Mouse (Mus musculus) heart, embryonic 16.5 days (tissue): ENCODE measurements around the gene Ddx27. TPM values are rescaled to one million over a fixed set of nuclear protein-coding genes. Genes with fewer than 3 reads are reported as not detected.

Experiments used
- ATAC-seq: fragments of 200-750 bp; cut with Nextera tagmentation; replicated peaks from 2 replicates; pipeline ENCODE4 v1.8.0; 2017; ENCODE audit warnings: moderate number of reproducible peaks; ENCODE audit not compliant: insufficient read depth, low FRiP score; ENCODE audit errors: extremely low read depth
- H3K27ac ChIP-seq: fragments of 300-500 bp; sonication (generic); 2 replicates; pipeline ENCODE4 v1.5.1; 2014; ENCODE audit warnings: mild to moderate bottlenecking, low read length, control low read depth, moderate library complexity
- H3K27me3 ChIP-seq: fragments of 300-500 bp; sonication (generic); 2 replicates; pipeline ENCODE4 v1.6.1; 2014; ENCODE audit warnings: low read length, mixed read lengths; ENCODE audit not compliant: control insufficient read depth, insufficient read depth
- H3K36me3 ChIP-seq: fragments of 300-500 bp; sonication (generic); 2 replicates; pipeline ENCODE4 v1.6.1; 2014; ENCODE audit not compliant: control insufficient read depth, insufficient read depth
- H3K4me1 ChIP-seq: fragments of 300-500 bp; sonication (generic); 2 replicates; pipeline ENCODE4 v1.6.1; 2014; ENCODE audit warnings: low read length, mixed read lengths; ENCODE audit not compliant: control insufficient read depth, insufficient read depth
- H3K4me2 ChIP-seq: fragments of 300-500 bp; sonication (generic); 2 replicates; pipeline ENCODE4 v1.6.1; 2014; ENCODE audit warnings: low read depth, mild to moderate bottlenecking, control low read depth, low read length
- H3K4me3 ChIP-seq: fragments of 300-500 bp; sonication (generic); 2 replicates; pipeline ENCODE4 v1.5.1; 2014; ENCODE audit warnings: mild to moderate bottlenecking, control low read depth, low read length
- H3K9ac ChIP-seq: fragments of 300-500 bp; sonication (generic); 2 replicates; pipeline ENCODE4 v1.6.1; 2014; ENCODE audit warnings: low read length, control low read depth
- H3K9me3 ChIP-seq: fragments of 300-500 bp; sonication (generic); replicated peaks from 2 replicates; pipeline ENCODE4 v1.6.1; 2016; ENCODE audit warnings: low read length; ENCODE audit not compliant: control insufficient read depth
- WGBS: fragments of 180-500 bp; shearing (Covaris S2); extraction: QIAGEN DNeasy Blood & Tissue Kit; methylation state at CpG from one replicate; pipeline ENCODE4 v1.1.7; 2014; 5-methylcytosine and 5-hydroxymethylcytosine counted together
- polyA plus RNA-seq: library from polyadenylated mRNA; unstranded; fragments of >200 nt; fragmentation: Nextera tagmentation; extraction: Ambion mirVana; gene quantifications from 2 replicates; pipeline ENCODE4 v1.2.1, GENCODE M21; 2015

The Ddx27 gene
- polyA plus RNA-seq, 1 experiment from 2014 or later: 33.0 TPM

DNA sequence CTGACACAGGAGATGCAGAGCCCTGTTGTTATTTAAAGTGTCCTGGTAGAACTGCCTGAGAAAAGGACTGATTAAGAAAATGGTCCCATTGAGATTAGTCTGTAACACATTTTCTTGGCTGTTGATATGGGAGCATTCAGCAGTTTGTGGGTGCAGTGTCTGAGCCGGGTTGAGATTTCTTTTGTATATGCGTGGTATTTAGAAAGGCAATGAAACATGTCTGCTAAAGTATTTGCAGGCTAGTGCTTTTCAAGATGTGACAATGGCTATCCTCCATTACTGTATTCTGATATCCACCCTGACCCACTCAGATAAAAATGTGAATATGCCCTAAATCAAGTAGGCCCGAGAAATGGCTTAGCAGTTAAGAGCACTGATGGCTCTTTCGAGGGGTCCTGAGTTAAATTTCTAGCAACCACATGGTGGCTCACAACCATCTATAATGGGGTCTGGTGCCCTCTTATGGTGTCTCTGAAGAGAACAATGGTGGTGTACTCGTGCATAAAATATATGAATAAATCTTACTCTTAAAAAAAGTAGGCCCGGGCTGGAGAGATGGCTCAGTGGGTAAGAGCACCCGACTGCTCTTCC is 49.0 kb downstream of the Ddx27 start:
- Histone ChIP-seq H3K9ac (peak overlapping the region; percentile 92), H3K9me3 (no peaks in the 10 kb centered on the region), H3K4me2 (peak overlapping the region; percentile 76), H3K36me3 (peaks cover 21% of the 10 kb centered on the region), H3K27me3 (no peaks in the 10 kb centered on the region), H3K27ac (peak overlapping the region; percentile 96), H3K4me1 (peaks cover 30% of the 10 kb centered on the region), H3K4me3 (peak overlapping the region; percentile 93)
- WGBS: 4% methylated on average over 7 of the region's 7 CpGs
- no peak for ATAC-seq

DNA sequence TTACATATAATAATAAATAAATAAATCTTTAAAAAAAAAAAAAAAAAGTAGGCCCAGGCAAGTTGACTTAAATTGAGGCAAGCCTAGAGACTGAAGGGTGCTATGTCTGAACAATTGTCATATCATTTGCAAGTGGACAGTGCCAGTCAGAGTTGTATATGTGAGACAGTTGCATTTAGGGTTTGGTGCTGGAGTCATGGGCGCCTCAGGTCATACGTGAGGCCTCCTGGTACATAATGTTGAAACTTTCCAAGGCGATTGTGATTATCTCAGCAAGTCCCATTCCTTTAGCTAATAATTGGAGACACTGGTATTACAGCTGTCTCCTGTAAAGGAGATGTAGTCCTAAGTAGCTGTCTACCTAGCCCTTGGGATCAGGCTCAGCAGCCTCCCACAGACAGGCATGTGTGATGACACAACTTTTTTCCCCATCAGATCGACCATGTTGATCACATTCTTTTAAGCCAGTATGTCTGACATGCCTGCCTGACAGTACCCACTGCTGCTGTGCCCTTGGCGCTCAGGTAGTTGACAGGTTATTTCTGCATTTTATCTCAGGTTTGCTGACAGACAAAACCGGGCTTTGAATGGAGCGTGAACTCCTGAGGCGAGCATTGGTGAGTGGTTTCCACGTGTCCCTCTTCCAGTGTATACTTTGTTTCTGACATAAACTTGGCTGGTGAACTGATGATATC is 49.8 kb downstream of the Ddx27 start:
- 29% methylated on average over 9 of the region's 9 CpGs for WGBS
- peak overlapping the region; percentile 76 for H3K4me2 ChIP-seq
- H3K4me3 ChIP-seq: peak overlapping the region; percentile 93
- ATAC-seq: no peak
- no peaks in the 10 kb centered on the region for H3K9me3 ChIP-seq
- peak overlapping the region; percentile 92 for H3K9ac ChIP-seq
- H3K27ac ChIP-seq: 0 out of 2 replicates have a peak overlapping the region, but pooled peaks have one; percentile 28
- H3K36me3 ChIP-seq: peaks cover 19% of the 10 kb centered on the region
- peaks cover 27% of the 10 kb centered on the region for H3K4me1 ChIP-seq
- no peaks in the 10 kb centered on the region for H3K27me3 ChIP-seq

DNA sequence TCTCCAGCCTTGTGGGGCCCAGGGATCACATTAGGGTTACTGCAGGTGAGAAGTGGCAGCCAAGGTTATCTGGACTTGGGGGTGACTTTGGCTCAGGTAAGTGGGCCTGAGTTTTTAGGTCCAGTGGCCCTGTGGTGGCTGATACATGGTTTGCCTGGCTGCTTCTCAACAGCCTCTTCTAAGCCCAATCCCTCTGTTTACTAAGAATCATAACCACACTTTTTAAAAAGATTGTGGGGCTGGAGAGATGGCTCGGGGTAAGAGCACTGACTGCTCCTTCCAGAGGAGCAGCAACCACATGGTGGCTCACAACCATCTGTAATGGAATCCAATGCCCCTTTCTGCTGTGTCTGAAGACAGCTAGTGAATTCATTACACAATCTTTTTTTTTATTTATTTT is 51.0 kb downstream of the Ddx27 start:
- Histone ChIP-seq H3K4me1 (peaks cover 21% of the 10 kb centered on the region), H3K36me3 (peaks cover 19% of the 10 kb centered on the region), H3K27me3 (no peaks in the 10 kb centered on the region), H3K4me2 (no peak overlapping the region), H3K27ac (no peak overlapping the region), H3K4me3 (no peak overlapping the region), H3K9me3 (no peaks in the 10 kb centered on the region), H3K9ac (no peak overlapping the region)
- no peak for ATAC-seq
- 70% methylated on average over 1 of the region's 1 CpGs for WGBS

DNA sequence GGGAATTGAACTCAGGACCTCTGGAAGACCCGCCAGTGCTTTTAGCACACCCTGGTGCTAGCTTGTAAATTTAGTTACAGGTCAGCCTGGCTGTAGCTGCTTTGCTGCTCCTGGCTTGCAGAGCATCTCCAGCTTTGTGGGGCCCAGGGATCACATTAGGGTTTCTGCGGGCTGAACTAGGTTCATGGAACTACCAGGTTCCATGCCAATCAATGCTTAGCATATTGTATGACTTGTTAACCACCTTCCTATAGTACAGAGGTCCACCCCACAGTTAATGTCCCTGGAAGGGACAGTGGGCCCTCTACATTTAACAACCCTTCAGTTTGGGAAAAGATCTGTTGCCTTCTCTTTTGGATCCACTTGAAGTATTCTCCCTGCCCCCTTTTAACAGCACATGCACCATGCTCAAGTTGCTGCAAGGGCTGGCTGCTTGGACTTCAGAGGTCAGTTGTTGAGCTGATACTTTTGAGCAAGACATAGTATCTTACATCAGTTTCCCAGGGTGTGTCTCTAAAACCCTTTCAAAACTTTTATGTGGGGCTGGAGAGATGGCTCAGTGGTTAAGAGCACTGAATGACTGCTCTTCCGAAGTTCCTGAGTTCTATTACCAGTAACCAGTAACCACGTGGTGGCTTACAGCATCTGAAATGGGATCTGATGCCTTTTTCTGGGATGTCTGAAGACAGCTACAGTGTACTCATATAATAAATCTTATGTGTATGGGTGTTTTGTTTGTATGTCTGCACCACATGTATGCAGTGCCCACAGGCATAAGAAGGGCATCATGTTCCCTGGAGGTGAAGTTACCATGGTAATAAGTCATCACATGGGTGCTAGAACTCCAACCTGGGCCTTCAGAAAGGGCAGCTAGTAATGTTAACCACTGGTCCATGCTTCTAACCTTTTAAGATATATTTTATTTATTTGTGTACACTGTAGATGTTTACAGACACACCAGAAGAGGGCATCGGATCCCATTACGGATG is 51.8 kb downstream of the Ddx27 start:
- Histone ChIP-seq H3K4me2 (no peak overlapping the region), H3K27ac (no peak overlapping the region), H3K9me3 (no peaks in the 10 kb centered on the region), H3K9ac (no peak overlapping the region), H3K4me3 (no peak overlapping the region), H3K36me3 (peaks cover 19% of the 10 kb centered on the region), H3K27me3 (no peaks in the 10 kb centered on the region), H3K4me1 (peaks cover 15% of the 10 kb centered on the region)
- WGBS: 32% methylated on average over 6 of the region's 6 CpGs
- no peak for ATAC-seq

DNA sequence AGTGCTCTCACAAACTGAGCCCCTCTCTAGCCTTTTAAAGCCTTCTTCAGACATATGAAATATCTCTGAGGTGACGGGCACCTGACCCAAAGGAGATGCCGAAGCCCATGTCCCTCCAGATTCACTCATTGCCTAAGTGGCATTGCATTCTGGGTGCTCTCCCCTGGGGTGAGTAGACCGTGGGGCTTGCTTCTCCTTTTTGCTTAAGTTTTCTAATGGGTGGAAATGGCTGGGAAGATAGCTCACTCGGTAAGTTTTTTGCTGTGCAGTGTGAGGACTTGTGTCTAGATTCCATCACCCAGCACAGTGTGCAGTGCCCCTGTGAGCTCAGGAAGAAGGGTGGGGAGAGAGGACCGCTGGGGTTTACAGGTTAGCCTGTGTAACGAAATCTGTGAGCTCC is 52.6 kb downstream of the Ddx27 start:
- Histone ChIP-seq H3K9ac (no peak overlapping the region), H3K4me3 (no peak overlapping the region), H3K36me3 (peaks cover 19% of the 10 kb centered on the region), H3K27me3 (no peaks in the 10 kb centered on the region), H3K4me2 (no peak overlapping the region), H3K27ac (no peak overlapping the region), H3K4me1 (peaks cover 17% of the 10 kb centered on the region), H3K9me3 (no peaks in the 10 kb centered on the region)
- no peak for ATAC-seq
- WGBS: 44% methylated on average over 6 of the region's 6 CpGs

DNA sequence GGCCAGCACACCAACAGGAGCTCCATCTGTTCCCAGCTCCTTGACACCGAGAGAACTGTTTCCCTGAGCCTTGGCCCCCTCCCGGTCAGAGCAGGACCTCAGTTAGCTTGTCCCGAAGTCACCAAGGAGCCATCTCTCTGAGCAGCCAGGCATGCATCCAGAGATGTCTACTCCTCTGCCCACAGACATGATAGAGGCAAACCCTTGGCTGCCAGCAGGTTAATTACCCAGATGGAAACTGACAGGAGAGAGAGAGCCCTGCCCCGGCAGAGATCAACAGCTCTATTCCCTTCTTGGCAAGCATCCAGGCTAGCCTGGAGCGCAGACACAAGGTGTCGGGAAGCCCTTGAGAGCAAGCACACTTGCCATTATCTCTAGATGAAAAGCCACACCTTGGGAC is 55.3 kb downstream of the Ddx27 start:
- no peak for ATAC-seq
- Histone ChIP-seq H3K4me2 (no peak overlapping the region), H3K4me3 (no peak overlapping the region), H3K36me3 (peaks cover 12% of the 10 kb centered on the region), H3K4me1 (peaks cover 8% of the 10 kb centered on the region; the same call in 1 of the 2 replicates), H3K9me3 (no peaks in the 10 kb centered on the region), H3K27ac (no peak overlapping the region), H3K9ac (no peak overlapping the region), H3K27me3 (no peaks in the 10 kb centered on the region)
- 41% methylated on average over 6 of the region's 6 CpGs for whole genome bisulfite sequencing

DNA sequence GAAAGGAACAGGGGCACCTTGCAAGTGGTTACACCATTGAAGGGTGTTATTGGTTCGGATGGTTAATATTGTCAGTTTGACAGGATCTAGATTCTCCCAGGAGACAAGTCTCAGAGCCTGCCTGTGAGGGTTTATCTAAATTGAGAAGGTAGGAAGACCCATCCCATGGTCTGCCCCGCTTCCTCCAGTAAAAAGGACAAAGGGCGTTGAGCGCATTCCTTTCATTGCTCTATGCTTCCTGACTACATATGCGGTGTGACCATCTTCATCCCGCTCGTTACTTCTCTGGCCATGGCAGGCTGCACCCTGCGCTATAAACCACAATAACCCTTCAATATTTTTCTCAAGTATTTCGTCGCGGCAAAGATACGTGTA is 56.3 kb downstream of the Ddx27 start:
- peak overlapping the region; percentile 63 for H3K9ac ChIP-seq
- H3K27me3 ChIP-seq: no peaks in the 10 kb centered on the region
- 0 out of 2 replicates have a peak, but pooled peaks cover 5% of the 10 kb centered on the region for H3K4me1 ChIP-seq
- peak overlapping the region; percentile 72 for H3K4me2 ChIP-seq
- ATAC-seq: no peak
- no peaks in the 10 kb centered on the region for H3K9me3 ChIP-seq
- WGBS: 18% methylated on average over 12 of the region's 12 CpGs
- H3K27ac ChIP-seq: no peak overlapping the region
- peaks cover 3% of the 10 kb centered on the region; the same call in 1 of the 2 replicates for H3K36me3 ChIP-seq
- H3K4me3 ChIP-seq: peak overlapping the region; percentile 53

DNA sequence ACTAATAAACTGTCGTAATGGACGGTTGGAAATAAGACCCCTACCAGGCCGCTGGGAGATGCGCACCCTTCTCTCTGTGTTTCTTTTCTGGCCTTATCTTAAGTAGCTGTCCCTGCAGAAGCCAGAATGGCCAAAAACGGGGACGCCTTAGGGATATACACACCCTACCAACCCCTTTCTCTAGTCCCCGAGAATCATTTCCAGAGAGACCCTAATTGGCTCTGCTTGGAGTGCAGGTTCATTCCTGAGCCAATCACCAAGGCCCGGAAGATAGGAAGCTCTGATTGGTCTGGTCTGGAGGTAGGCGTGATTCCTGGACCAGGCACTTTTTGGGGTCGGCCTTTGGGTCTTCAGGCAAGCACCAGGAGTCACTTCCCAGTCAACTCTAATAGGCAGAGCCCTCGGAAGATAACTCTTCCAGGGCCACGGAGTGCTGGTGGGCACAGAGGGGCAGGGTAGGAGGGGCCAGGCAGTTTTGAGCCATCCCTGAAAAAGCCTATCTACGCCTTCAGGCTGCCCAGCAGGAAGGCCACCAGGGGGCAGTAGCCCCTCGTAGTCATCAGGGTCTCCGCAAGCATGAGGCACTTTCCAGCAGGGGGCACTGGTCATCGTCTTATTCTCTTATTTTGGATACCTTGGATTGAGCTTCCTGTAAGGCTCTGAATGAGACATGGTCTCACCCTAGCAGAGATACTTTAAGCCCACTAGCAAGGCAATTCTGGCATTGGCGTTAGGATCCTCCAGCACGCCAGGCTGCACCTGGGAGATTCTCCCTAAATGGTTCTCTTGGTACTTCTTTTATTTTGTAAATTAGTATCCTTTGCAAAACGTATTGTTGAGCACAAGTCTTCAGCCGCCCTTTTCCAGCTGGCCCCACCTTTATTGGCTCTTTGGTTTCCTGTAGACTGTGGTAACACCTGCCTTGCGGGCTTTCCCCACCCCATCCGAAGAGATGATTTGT is 56.9 kb downstream of the Ddx27 start:
- peak overlapping the region; percentile 72 for H3K4me2 ChIP-seq
- no peak overlapping the region for H3K27ac ChIP-seq
- peak overlapping the region; percentile 53 for H3K4me3 ChIP-seq
- WGBS: 8% methylated on average over 22 of the region's 22 CpGs
- no peaks in the 10 kb centered on the region for H3K27me3 ChIP-seq
- ATAC-seq: peak; percentile 90
- no peaks in the 10 kb centered on the region for H3K36me3 ChIP-seq
- H3K9me3 ChIP-seq: no peaks in the 10 kb centered on the region
- peak overlapping the region; percentile 64 for H3K9ac ChIP-seq
- H3K4me1 ChIP-seq: 0 out of 2 replicates have a peak, but pooled peaks cover 5% of the 10 kb centered on the region
